Mouse (Mus musculus): ENCODE results near the gene Napsa. TPM values are rescaled to one million over a fixed set of nuclear protein-coding genes. Genes with fewer than 3 reads are reported as not detected.

Gene Napsa
- 114 and 146 TPM in 2 replicates for polyA plus RNA-seq (2012)

GRCm38 (mm10) chr7:44572213-44572701, at the start of gene Napsa:
Gene Napsa (plus strand): TSS chr7:44572380.

GRCm38 (mm10) chr7:44524502-44524901, 47.7 kb upstream of the Napsa start, which contains the start of gene Mybpc2:
Gene Mybpc2 (minus strand): TSS chr7:44524656.

GRCm38 (mm10) chr7:44531946-44532732, 40.0 kb upstream of the Napsa start, which contains the start of gene Spib:
Gene Spib (minus strand): TSS chr7:44532071.

GRCm38 (mm10) chr7:44548497-44549087, 23.6 kb upstream of the Napsa start, which contains the start of gene Pold1:
Gene Pold1 (minus strand): TSS chr7:44548849.

GRCm38 (mm10) chr7:44553826-44554225, 18.4 kb upstream of the Napsa start, which contains the start of gene Nr1h2:
Gene Nr1h2 (minus strand): TSS chr7:44553951.

GRCm38 (mm10) chr7:44590402-44591347, 18.5 kb downstream of the Napsa start, which contains the start of gene Kcnc3:
Gene Kcnc3 (plus strand): TSS chr7:44590664.

Other genes with a start within 250 kb of the Napsa start
- 1.0 and 1.1 TPM in 2 replicates for gene Syt3, start 188.3 kb upstream of the Napsa start, polyA plus RNA-seq (2012)
- gene 1700008O03Rik, start 186.6 kb upstream of the Napsa start, polyA plus RNA-seq (2012), result 2.9 and 3.5 TPM in 2 replicates
- gene Lrrc4b, start 143.4 kb upstream of the Napsa start, polyA plus RNA-seq (2012), result not detected in 2 replicates
- gene Aspdh, start 107.0 kb upstream of the Napsa start, polyA plus RNA-seq (2012), result not detected in 2 replicates
- gene Josd2, start 104.4 kb upstream of the Napsa start, polyA plus RNA-seq (2012), result 226 and 232 TPM in 2 replicates
- 312 and 350 TPM in 2 replicates for gene Emc10, start 75.9 kb upstream of the Napsa start, polyA plus RNA-seq (2012)
- 4.4 and 8.6 TPM in 2 replicates for gene Fam71e1, start 75.8 kb upstream of the Napsa start, polyA plus RNA-seq (2012)
- gene Mybpc2, start 47.7 kb upstream of the Napsa start, polyA plus RNA-seq (2012), result 0.10 and 0.13 TPM in 2 replicates
- gene Spib, start 40.3 kb upstream of the Napsa start, polyA plus RNA-seq (2012), result 5.7 and 20.9 TPM in 2 replicates
- 269 and 288 TPM in 2 replicates for gene Pold1, start 23.5 kb upstream of the Napsa start, polyA plus RNA-seq (2012)
- 429 and 491 TPM in 2 replicates for gene Nr1h2, start 18.4 kb upstream of the Napsa start, polyA plus RNA-seq (2012)
- 4.8 and 5.4 TPM in 2 replicates for gene Kcnc3, start 18.3 kb downstream of the Napsa start, polyA plus RNA-seq (2012)
- gene Myh14, start 98.5 kb downstream of the Napsa start, polyA plus RNA-seq (2012), result 0.20 and 0.25 TPM in 2 replicates
- not detected in 2 replicates for gene Izumo2, start 136.4 kb downstream of the Napsa start, polyA plus RNA-seq (2012)
- 93.7 and 100 TPM in 2 replicates for gene Vrk3, start 176.0 kb downstream of the Napsa start, polyA plus RNA-seq (2012)
- 0.17 and 0.26 TPM in 2 replicates for gene Zfp473, start 178.7 kb downstream of the Napsa start, polyA plus RNA-seq (2012)
- 117 and 122 TPM in 2 replicates for gene Nup62, start 243.7 kb downstream of the Napsa start, polyA plus RNA-seq (2012)
- gene Il4i1, start 244.0 kb downstream of the Napsa start, polyA plus RNA-seq (2012), result 1.3 and 1.7 TPM in 2 replicates
- 52.4 and 55.2 TPM in 2 replicates for gene Atf5, start 244.3 kb downstream of the Napsa start, polyA plus RNA-seq (2012)

Data from megakaryocyte-erythroid progenitor cell, adult 5 weeks (primary cell).